Mouse (Mus musculus) monocyte, adult 5-6 weeks (primary cell): ENCODE measurements around the gene Tmcc3. TPM values are rescaled to one million over a fixed set of nuclear protein-coding genes. Genes with fewer than 3 reads are reported as not detected.

Experiments
- ATAC-seq: fragments of 153-309, 156-312 bp; replicated peaks from 2 replicates; pipeline ENCODE4 v1.8.0; 2017; ENCODE audit warnings: mild to moderate bottlenecking; ENCODE audit not compliant: low TSS enrichment, insufficient number of reproducible peaks, severe bottlenecking, poor library complexity, low FRiP score
- total RNA-seq: library from RNA; stranded (forward); fragments of 200-1000, 200-491, 200-594 nt; gene quantifications from 3 replicates; pipeline ENCODE4 v1.2.3, GENCODE M21; 2017

Gene Tmcc3
- 9.3 to 18.6 TPM (median 11.4 TPM) in 3 replicates for total RNA-seq

DNA sequence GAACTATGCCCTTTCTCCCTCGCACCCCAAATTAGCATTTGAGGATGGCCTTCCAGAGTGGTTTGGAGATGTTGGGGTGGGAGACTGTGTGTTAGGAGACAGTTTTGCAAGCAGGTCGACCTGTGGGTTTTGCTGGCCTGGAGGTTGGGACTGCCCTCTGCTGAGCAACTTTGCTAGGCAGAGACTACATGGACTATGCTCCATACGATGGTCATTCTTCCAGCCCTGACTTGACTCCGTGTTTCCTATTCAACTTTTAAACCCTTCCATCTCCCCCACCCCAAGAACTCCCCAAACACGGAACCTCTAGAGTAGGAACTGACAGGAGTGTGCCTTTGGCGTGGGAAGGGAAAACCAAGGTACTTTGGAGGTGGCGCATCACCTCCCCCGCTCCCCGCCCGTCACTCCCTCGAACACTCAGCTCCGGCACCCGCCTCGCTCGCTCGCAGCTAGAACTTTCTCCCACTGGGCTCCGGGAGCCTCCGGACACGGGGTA is at the start of gene Tmcc3:
Gene Tmcc3, plus strand, starts transcription at position 439 of the 496 bp plus-strand sequence.
- ATAC-seq, result no peak

DNA sequence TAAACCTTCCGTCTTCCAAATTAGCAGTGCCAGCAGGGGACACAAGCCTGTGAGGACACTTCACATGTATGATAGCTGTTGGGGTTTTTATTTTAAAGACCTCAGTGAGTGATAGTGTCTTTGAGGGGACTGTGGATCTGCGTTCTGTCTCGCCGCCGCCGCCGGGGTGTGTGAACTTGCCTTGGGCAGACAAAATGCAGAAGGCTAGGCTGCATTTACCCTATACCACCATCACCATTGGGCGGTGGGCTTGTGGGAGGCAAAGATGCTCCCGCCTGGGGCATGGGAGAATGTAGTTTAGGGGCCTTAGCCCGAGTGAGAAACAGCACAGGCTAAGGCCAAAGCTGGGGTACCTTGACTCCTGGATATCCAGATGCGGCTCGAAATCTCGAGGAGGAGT is 49.1 kb upstream of the Tmcc3 start:
- no peak for ATAC-seq

DNA sequence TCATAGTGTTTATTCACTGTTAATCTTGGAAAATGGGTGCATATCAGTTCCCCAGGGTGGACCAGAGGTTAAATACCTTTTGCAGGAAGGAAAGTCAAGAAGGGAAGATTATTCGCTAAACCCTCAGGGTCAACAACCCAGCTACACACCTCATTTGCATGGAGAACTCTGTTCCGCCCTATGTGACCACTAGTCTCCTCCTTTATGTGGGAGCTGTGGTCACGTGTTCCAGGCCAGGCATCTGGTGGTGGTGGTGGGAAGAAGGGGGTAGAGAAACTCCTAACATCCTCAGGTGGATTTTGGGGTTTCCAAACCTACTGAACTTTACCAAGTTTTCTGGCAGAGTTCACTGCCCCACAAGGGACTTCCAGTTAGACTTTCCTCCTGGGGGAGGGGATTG is 48.5 kb upstream of the Tmcc3 start:
- no peak for ATAC-seq

DNA sequence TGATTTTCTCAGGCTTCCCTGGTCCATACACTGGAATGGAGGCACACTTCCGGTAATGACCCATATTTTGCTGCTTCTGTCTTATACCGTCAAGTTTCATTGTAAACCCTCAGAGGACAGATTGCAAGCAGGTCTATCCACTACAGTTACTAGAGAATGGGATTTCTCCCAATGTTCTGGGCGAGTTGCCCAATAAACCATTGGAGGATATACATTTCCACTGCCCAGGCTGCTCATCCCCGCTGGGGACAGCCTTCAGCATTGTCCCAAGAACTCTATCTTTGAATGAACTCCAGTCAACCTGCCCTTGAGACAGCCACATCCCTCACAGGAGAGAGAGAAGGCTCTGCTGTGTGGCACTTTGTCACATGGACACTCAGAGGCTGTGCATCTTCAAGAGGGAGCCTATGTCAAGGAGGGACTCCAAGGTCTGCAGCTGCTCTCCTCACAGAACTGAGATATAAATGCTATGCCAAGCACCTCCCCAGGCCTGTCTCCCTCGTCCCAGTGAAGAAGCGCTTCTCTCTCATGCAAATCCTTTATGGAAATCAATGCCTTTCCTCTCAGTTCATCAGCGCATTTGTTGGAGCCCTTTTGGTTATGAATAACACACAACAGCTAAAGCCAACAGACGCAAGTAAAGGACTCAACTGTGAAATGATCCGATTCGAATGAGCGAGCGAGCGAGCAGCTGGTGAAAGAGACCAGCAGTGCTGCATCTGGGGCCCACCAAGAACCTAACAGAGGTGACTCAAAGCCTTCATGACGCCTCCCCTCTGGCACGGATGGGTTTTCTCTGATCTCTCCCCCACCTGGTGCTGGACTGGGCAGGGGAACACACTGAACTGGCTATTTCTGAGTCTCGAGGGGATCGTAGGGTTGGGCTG is 45.9 kb upstream of the Tmcc3 start:
- no peak for ATAC-seq

DNA sequence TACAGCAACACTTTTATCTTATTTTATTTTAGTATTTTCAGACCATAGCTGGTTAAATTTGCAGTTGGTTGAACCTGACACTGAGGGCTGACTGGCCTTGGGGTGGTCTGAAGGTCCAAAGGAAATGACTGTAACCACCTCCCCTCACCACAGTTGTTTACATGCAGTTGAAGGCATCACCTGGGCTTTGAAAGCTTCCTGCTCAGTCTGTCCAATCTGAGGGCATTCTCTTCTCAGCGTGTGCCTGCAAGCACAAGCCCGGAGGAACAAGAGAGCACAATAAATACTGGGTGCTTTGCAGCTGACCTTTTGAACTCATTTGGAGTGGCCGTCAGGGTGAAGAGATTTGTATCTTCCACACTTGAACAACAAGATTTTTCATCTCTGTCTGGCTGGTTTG is 36.4 kb upstream of the Tmcc3 start:
- ATAC-seq, result no peak

DNA sequence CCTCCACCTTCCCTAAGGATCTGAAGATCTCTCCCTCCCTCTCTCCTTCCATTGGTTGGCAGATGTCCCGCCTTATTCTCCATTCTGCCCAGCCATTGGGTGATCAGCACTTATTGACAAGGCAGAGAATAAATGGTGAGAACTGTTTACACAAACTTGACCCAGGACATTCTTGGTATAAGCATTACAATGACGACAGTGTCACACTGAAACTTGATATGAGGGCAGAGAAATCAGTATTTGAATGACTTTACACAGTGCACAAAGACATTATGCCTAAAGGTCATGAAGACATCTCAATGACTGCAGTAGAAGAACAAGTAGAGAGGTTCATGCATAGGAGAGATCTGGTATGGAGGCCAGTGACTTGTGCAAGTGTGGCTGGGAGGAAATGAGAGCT is 35.2 kb upstream of the Tmcc3 start:
- ATAC-seq, result no peak

DNA sequence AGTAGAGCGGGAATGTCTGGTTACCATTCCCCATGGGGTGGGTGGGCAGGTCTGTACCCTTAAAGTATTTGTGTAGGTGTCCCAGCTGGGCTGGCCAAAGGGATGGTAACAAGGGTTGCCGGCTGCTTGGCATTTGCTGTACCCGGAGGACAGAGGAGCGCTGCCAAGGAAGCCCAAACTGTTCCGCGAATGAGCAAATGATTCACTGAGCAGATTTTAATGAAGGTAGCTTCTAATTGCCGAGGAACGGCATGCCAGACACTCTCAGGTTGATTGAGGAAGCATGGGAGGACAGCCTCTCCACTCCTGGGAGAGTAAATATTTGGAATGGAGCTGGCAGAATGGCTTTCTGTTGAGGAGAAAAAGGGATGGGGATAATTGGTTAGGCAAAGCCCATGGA is 29.6 kb upstream of the Tmcc3 start:
- no peak for ATAC-seq

DNA sequence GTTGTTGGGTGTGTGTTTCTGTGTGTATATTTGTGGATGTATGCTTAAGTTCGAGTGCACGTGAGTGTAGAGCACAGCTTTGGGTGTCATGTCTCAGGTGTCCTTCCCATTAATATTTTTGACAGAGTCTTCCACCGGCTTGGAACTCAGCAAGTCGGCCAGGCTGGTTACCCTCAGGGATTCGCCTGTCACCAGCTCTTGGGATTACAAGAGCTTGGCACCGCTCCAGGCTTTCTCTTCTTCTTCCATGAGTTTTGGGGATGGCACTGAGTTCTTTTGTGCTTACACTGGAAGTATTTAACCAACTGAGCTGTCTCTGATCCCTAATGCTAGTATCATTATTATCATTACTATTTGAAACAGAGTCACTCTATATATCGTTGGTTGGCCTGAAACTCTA is 29.0 kb upstream of the Tmcc3 start:
- no peak for ATAC-seq

DNA sequence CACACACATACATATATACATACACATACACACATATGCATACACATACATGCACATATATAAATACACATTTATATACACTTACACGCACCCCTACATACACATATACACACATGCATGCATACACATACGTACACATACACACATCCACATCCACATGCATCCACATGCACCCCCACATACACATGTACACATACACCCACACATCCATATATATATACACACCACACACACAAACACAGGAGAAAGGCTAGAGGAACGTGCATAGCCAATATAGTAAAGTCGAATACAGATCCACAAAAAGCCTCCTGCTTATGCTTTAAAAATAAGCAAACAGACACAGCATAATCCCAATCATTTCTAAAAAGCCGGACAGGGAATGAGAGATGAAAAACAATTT is 17.3 kb upstream of the Tmcc3 start:
- no peak for ATAC-seq

DNA sequence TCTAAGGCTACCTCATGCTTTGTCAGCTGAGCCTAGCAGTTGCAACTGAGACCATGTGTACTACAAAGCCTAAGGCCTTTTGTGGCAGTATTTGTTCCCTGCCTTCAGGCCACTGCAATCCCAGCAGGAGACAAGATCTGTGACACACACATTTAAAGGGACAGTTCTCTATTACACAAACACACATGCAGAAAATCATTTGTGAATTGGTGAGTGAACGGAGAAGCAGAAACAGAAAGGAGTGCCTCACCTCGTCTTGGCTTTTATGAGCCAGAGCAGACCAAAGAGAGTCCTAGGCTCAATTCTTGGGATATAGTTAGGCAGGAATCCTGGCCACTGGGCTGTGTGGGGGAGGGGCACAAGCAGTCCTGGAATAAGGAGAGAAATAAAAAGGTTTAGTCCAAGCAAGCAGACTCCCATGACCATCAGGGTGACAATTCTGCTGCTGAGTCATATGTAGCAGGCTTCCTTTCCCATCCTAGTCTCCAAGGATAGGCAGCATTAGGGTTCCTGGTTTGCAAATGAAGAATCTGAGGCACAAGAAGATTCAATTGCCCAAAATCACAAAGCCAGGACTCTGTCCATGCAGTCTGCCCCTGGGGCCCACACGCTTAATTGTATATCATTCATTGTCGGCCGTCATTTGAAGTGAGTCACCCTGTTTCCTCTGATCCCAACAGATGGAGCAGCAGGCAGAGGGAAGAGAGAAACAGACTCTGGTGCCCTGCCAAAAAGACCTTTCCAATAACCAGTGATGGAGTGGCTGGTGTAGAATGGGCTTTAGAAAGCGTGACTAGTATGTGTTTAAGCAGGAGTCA is 16.6 kb upstream of the Tmcc3 start:
- ATAC-seq, result no peak

DNA sequence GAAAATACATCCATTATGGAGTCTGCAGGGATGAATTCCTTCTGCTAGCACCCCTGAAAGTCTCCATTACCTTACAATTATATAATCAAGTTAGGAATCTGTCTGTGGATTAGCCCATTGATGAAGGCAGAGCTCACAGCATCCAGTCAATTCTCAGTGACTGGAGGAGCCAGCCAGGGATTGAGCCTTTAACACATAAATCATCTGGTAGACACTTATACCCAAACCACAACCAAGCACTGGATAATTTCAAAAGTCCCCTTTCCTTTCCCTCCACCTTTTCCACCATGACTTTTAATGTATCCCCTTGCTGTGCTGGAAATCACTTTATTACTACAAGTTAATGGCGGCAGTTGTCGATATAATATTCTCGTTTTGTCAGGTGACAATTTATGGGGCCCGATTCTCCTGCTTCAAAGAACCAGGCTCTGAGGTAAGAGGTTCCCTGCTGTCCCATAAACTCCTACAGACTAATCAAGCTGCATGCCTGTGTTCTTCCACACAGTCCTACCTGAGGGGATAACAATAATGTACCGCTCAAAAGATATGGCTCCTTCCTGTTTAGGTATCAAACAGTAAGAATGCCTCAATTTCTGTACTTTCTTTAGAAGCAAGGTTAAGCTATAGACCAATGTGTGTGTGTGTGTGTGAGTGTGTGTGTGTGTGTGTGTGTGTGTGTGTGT is 15.7 kb upstream of the Tmcc3 start:
- ATAC-seq, result no peak

DNA sequence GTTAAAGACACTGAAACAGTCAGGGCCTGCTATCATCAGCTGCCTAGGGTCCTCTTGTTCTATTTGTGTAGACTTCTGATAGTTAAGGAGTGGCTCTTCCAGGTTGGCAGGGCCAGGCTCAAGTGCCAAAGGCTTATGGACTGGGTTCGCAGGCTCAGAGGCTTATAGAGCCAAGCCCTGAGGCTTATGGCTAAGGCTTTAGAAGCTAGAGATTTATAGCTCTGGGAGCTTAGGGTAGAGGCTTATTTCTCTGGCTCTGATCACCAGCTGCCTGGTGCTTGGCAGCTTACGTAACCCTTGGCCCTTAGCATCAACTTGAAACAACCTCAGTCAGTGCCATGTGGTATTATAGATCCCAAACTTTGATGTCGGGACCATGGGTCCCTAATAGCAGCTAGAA is 13.3 kb upstream of the Tmcc3 start, which contains the start of gene Gm4792:
Gene Gm4792, minus strand, starts transcription at position 233 of the 400 bp plus-strand sequence.
- no peak for ATAC-seq

DNA sequence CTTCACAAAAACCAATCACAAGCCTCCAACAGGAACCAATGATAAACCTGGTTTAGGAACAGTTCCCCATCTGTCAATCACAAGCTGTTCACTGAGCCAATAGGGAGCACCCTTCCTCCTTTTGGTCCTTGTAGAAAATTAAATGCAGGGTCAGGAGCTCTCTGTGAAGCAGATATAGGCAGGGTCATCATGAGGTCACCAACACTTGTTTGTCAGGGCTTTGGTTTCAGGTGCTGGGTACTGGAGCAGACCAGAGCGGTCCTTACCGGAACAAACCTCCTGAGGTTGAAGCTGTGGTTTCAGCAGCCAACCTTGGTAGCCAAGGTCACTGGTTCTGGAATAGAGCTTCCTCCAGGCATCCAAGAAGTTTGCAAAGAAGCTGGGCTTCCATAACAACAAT is 12.4 kb upstream of the Tmcc3 start:
- ATAC-seq, result no peak

DNA sequence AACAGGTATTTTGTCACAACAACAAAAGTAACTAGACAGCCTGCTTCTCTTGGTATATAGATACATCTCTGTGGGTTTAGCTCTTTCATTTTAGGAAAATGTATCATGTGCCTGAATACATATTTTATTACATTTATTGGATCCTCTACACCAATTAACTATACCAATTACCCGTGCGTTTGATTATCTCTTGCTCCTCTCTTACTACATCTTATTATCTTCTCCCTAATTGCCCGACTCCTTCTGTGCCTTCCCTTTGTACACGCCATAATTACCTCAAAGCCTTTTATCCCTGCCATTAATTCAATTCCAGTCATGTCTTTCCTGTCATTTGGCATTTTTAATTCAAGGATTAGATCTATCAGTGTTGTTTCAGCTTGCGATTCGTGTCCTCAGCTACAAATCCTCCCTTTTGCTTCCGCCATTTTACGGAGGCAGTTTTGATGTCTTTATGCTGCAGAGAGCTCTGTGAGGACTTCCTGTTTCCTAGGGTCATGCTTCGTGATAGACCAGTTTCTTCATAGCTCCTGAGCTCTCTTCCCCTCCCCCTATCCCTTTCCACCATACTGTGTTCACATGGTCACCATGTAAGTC is 7.6 kb upstream of the Tmcc3 start:
- ATAC-seq, result no peak

DNA sequence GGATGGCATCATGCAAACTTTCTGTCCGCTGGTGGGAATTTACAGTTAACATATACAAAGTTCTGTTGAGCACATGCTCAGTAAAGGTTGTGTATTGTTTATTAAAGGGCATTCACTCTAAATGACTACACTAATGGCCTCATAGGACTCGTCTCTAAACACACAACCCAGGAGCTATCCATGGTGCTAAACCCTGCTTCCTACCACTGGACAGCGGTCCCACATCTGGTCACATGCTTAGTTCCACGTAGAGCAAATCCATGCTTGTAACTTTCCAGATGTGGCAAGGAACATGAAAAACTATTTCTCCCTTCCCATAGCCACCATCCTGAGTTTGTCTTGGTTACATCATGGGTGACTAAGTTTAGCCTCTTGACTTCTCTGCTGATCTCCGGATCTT is 6.2 kb upstream of the Tmcc3 start:
- ATAC-seq, result no peak

DNA sequence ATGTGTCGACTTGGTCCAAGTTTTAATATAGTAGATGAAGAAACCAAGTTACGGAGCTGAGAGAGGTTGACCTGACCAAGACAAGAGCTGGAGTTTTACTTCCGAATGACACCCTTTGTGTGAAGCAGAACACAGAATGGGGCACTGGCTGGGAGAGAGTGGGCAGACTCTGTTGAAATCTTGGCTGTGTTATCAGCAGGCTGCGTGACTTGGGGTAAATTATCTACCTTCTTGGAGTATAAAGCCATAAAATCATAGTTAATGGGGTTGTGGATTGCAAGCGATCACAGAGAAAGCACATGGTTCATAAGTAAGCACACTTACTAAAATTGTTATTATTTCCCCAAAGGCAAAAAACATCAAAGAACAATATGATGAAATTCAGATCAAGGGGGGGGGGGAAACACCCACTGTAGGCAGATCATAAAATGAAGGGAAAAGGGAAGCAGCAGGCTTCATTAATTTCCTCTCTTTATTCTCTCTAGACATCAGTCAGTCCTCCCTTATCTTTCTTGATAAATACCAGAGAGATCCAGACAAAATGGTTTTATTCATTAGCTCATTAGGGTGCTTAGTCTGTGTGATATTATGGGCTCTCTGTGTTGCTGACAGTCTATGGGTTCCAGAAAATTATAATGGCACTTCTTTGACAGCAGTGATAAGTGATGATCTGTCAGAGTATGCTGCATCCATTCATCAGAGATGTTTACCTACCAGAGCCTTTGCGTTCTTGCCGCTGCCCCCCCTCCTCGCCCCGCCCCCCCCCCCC is 1.1 kb upstream of the Tmcc3 start:
- ATAC-seq, result no peak

DNA sequence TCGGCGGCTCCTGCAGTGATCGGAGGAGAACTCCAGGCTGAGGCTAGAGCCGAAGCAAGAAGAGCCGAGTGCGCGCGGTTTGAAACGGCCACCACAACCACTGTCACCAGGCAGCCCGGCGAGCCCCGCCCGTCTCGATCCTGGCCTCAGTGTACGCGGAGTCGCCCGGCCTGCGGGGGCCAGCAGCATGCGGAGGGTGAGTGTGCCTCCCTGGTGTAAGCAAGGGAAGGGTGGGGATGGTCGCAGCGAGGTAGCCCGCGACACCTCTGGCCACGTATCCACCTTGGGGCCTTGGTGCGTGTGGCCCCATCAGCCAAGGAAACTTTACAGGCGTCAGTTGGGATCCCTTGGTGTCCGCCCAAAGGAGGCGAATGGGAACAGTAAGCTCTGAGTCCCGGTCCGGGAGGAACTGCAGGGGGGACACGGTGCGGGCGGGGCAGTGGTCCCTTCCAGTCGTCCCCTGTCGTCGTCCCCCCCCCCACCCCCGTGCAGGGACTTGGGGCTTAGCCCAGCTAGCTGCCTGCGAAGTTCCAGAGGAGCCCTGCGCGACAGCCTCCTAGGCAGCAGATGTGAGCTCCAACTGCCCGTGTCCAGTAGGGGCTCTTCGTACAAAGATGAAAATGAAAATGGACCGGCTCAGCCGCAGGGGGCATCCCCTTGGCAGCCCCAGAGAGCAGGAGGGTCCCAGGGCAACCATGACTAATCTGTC is 412 bp downstream of the Tmcc3 start:
- ATAC-seq, result no peak

DNA sequence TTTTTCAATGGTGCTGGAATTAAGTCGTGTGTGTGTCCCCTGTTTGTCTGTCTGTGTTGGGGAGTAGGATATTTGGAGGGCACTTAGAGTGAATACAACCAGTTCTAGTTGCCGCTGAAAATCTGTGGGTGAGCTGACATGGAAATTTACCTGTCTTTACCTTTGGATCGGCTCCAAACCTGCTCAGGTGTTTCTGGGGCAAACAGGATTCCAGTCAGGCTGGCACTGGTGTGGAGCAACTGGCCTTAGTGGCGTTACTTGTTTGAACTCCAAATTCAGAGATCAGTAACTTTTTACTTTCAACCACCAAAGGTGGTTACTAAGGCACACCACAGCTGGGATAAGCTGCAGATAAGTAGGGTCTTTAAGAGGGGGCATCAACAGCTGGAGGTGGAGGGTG is 1.4 kb downstream of the Tmcc3 start:
- ATAC-seq, result no peak
